Comparison of ENCODE assay signal across 15 mouse cellular contexts in genomic region chr1:106579768-106580167, GRCm38 (mm10).
"Had no signal": no experiment of that assay in that cellular context is flagged by ENCODE, and none has a peak within 500 bp of the region (broad histone marks: within the 10 kb centered on the region; RNA-seq: fewer than 3 reads in every experiment).

No protein-coding gene starts in this region.

- DNase-seq: liver, postnatal 0 days; lung, adult 2 months; lung, postnatal 14 days; lung, postnatal 36 days; midbrain, embryonic 14.5 days; retina, postnatal 1 day; right cerebral cortex, adult 18-20 months; right cerebral cortex, postnatal 25 days; right cerebral cortex, postnatal 4 days; spleen, adult 18-20 months; thymus, adult 18-20 months; thymus, postnatal 14 days; thymus, postnatal 36 days had no signal

- ATAC-seq: liver, postnatal 0 days; lung, postnatal 0 days; midbrain, embryonic 16.5 days had no signal
